Mouse (Mus musculus) limb, embryonic 14.5 days (tissue): ENCODE measurements at regions not wholly inside any gene's neighbourhood (a gene's known extent, or its start where the extent isn't known, plus 50 kb on each side); places are given as distances from the start of the nearest gene placed in this dataset.

Source experiments
- ATAC-seq: fragments of 200-750 bp; cut with Nextera tagmentation; 2 replicates; pipeline ENCODE4 v1.8.0; 2017; ENCODE audit warnings: low read depth, moderate number of reproducible peaks, moderate TSS enrichment; ENCODE audit not compliant: low FRiP score
- DNase-seq: peaks from one replicate; pipeline ENCODE4 v3.0.0-alpha.2; 2015; ENCODE audit warnings: low spot score
- H3K27ac ChIP-seq: fragments of 300-500 bp; sonication (generic); replicated peaks from 2 replicates; pipeline ENCODE4 v1.5.1; 2014; ENCODE audit warnings: low read depth, mild to moderate bottlenecking, low read length, moderate library complexity, mixed read lengths
- H3K27me3 ChIP-seq: fragments of 300-500 bp; sonication (generic); 2 replicates; pipeline ENCODE4 v1.6.1; 2014; ENCODE audit warnings: low read length, mixed read lengths; ENCODE audit not compliant: control insufficient read depth, insufficient read depth
- H3K36me3 ChIP-seq: fragments of 300-500 bp; sonication (generic); 2 replicates; pipeline ENCODE4 v1.6.1; 2014; ENCODE audit warnings: mild to moderate bottlenecking, low read length, moderate library complexity, mixed read lengths; ENCODE audit not compliant: control insufficient read depth, insufficient read depth
- H3K4me1 ChIP-seq: fragments of 300-500 bp; sonication (generic); 2 replicates; pipeline ENCODE4 v1.6.1; 2014; ENCODE audit warnings: antibody characterized with exemption, low read length, mixed read lengths; ENCODE audit not compliant: control insufficient read depth, insufficient read depth
- H3K4me2 ChIP-seq: fragments of 300-500 bp; sonication (generic); replicated peaks from 2 replicates; pipeline ENCODE4 v1.6.1; 2014; ENCODE audit warnings: low read depth, mild to moderate bottlenecking, low read length, moderate library complexity; ENCODE audit not compliant: severe bottlenecking
- H3K4me3 ChIP-seq: fragments of 300-500 bp; sonication (generic); replicated peaks from 2 replicates; pipeline ENCODE4 v1.5.1; 2014; ENCODE audit warnings: low read length
- H3K9ac ChIP-seq: fragments of 300-500 bp; sonication (generic); 2 replicates; pipeline ENCODE4 v1.6.1; 2014; ENCODE audit warnings: mild to moderate bottlenecking, low read depth, low read length, moderate library complexity; ENCODE audit not compliant: severe bottlenecking
- H3K9me3 ChIP-seq: fragments of 300-500 bp; sonication (generic); 2 replicates; pipeline ENCODE4 v1.6.1; 2016; ENCODE audit warnings: low read length; ENCODE audit not compliant: control insufficient read depth
- POLR2A ChIP-seq: fragments of 200-500 bp; IDR thresholded peaks from 2 replicates; pipeline ENCODE4 v1.8.0; 2012; ENCODE audit warnings: inconsistent platforms, mild to moderate bottlenecking, moderate library complexity, borderline replicate concordance; ENCODE audit not compliant: insufficient read depth, insufficient read length; ENCODE audit errors: extremely low read depth
- WGBS: fragments of 180-500 bp; shearing (Covaris S2); extraction: QIAGEN DNeasy Blood & Tissue Kit; methylation state at CpG from one replicate; pipeline ENCODE4 v1.1.7; 2014; 5-methylcytosine and 5-hydroxymethylcytosine counted together

DNA sequence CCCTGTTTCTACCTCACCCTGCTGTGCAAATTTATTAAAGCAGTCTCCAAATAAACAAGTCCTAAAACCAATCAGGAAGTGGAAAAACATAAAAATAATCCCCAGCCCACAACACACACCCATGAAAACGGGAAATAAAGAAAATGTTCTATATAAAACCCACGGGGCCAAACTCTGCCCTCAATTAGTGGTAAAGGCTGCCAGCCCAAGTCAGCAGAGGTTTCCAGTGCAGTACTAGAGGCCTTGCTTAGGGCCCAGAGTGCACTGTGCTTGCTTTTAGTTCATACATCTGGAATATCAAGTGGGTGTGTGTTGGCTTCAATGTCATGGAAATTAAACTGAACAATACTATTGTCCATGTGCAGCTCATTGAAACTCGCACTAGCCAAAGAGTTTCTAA lies 102.5 kb upstream of the Lmo4 start:
- no peak for ATAC-seq
- no peak overlapping the region for H3K27ac ChIP-seq
- TF ChIP-seq POLR2A: no peak

DNA sequence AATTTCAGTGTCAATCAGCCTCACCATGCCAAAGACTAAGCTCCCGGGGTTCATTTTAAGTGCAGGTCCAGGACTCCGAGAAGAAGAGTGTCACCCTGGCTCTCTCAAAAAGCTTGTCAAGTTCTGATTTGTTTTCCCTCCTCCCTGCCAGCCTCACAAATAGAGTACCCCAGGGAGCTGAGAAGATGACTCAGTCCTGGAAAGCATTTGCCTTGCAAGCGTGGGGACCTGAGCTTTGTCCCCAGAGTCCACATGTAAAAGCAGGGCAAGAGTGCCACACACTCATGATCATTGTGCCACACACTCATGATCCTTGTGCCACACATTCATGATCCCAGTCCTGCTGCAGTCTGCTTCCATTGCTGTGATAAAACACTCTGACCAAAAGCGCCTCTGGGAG lies 100.4 kb upstream of the Lmo4 start:
- ATAC-seq (no peak), DNase-seq (no peak)
- 48% methylated on average over 4 of the region's 4 CpGs for WGBS
- no peaks in the 10 kb centered on the region for H3K36me3 ChIP-seq
- no peak overlapping the region for H3K4me2 ChIP-seq
- H3K27me3 ChIP-seq: no peaks in the 10 kb centered on the region
- no peak overlapping the region for H3K4me3 ChIP-seq
- no peak overlapping the region for H3K27ac ChIP-seq
- peaks cover 8% of the 10 kb centered on the region; the same call in 1 of the 2 replicates for H3K4me1 ChIP-seq
- H3K9ac ChIP-seq: no peak overlapping the region
- no peaks in the 10 kb centered on the region for H3K9me3 ChIP-seq
- TF ChIP-seq POLR2A: no peak

More for the DNA sequence above, 102.5 kb upstream of the Lmo4 start:
- H3K9me3 ChIP-seq: no peaks in the 10 kb centered on the region
- DNase-seq: peak; percentile 27
- H3K36me3 ChIP-seq: no peaks in the 10 kb centered on the region
- peaks cover 8% of the 10 kb centered on the region; the same call in 1 of the 2 replicates for H3K4me1 ChIP-seq
- 33% methylated on average over 3 of the region's 3 CpGs for WGBS
- no peak overlapping the region for H3K9ac ChIP-seq
- no peaks in the 10 kb centered on the region for H3K27me3 ChIP-seq
- H3K4me3 ChIP-seq: no peak overlapping the region
- H3K4me2 ChIP-seq: no peak overlapping the region

DNA sequence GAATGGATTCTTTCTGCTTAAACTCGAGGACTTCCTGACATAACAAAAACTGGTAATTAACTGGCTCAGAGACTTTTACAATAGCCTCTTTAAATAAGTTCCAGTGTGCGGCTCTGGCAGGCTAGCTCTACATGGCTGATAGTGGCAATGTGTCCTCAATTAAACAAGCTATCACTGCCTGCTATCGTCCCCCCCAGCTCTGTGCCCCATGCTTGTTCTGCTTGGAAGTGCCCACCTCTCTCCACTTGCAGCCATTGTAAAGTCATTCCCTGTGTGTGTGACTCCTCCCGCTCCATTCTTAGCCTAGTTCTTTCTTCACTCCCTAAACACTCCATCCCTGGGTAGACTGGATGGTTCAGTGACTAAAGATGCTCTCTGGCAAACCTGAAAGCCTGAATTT lies 99.9 kb upstream of the Lmo4 start:
- Histone ChIP-seq H3K4me2 (no peak overlapping the region), H3K36me3 (no peaks in the 10 kb centered on the region), H3K9me3 (no peaks in the 10 kb centered on the region), H3K27me3 (no peaks in the 10 kb centered on the region), H3K4me1 (peaks cover 8% of the 10 kb centered on the region; the same call in 1 of the 2 replicates), H3K27ac (no peak overlapping the region), H3K9ac (no peak overlapping the region), H3K4me3 (no peak overlapping the region)
- ATAC-seq: no peak
- no peak for DNase-seq
- TF ChIP-seq POLR2A: no peak
- 28% methylated on average over 4 of the region's 4 CpGs for WGBS

DNA sequence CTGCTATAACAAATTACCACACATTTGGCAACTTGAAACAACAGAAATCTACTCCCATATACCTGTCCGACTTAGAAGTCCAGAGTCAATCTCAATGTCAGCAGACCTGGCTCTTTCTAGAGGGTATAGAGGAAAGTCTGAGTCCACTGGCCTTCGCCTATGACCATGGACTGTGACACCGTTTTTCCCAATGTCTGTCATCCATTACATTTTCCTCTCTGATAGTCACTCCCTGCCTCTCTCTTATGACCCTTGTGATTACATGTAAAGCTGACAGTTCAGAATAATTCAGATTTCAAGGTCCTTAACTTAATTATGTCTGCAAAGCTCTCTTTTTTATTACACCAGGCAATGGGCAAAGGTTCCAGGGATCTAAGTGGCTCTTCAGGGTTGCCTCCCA lies 97.6 kb upstream of the Lmo4 start:
- H3K4me3 ChIP-seq: no peak overlapping the region
- WGBS: 98% methylated on average over 3 of the region's 3 CpGs
- no peaks in the 10 kb centered on the region for H3K9me3 ChIP-seq
- no peak overlapping the region for H3K4me2 ChIP-seq
- no peaks in the 10 kb centered on the region for H3K27me3 ChIP-seq
- DNase-seq (no peak), ATAC-seq (no peak)
- H3K36me3 ChIP-seq: no peaks in the 10 kb centered on the region
- TF ChIP-seq POLR2A: no peak
- 0 out of 2 replicates have a peak, but pooled peaks cover 4% of the 10 kb centered on the region for H3K4me1 ChIP-seq
- no peak overlapping the region for H3K9ac ChIP-seq
- no peak overlapping the region for H3K27ac ChIP-seq

DNA sequence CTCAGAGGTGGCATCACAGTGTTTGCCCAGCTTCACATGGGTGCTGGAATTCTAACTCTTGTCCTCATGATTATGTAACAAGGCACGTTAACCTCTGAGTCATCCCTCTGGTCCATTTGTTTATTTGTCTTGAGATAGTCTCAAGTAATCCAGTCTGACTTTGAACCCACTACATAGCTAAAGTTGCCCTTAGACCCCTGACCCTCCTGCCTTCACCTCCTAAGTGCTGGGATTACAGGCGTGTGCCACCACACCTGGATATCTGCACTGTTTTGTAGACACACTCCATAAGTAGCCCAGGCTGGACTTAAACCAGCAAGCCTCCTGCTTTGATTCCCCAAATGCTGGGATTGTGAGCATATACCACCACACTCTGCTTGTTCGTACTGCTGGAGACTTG lies 96.0 kb upstream of the Lmo4 start:
- no peak for ATAC-seq
- WGBS: 80% methylated on average over 3 of the region's 3 CpGs
- DNase-seq: no peak

DNA sequence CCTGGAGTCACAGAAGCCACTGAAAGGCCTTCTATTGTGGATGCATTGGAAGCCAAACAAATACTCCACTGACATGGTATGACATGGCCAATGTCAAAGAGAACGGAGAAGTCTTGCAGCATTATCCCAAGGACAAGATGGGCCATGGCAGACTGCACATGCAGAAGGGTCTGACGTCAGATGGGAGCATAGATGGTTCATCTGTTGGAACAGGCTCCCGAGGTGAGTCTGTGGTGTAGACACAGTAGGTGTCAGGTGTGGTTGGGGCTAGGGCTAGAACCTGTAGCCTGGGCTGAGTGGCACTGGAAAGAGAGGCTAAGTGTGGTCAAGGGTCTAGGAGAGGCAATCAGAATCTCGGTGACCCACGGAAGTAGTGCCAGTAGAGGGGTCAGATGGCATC lies 94.2 kb upstream of the Lmo4 start:
- no peak overlapping the region for H3K4me2 ChIP-seq
- H3K9ac ChIP-seq: no peak overlapping the region
- no peaks in the 10 kb centered on the region for H3K4me1 ChIP-seq
- ATAC-seq (no peak), DNase-seq (no peak)
- no peak for TF ChIP-seq POLR2A
- no peaks in the 10 kb centered on the region for H3K9me3 ChIP-seq
- 92% methylated on average over 5 of the region's 5 CpGs for WGBS
- H3K36me3 ChIP-seq: no peaks in the 10 kb centered on the region
- H3K4me3 ChIP-seq: no peak overlapping the region
- H3K27me3 ChIP-seq: no peaks in the 10 kb centered on the region
- no peak overlapping the region for H3K27ac ChIP-seq

More for the DNA sequence above, 96.0 kb upstream of the Lmo4 start:
- no peaks in the 10 kb centered on the region for H3K27me3 ChIP-seq
- no peaks in the 10 kb centered on the region for H3K9me3 ChIP-seq
- H3K9ac ChIP-seq: no peak overlapping the region
- H3K4me3 ChIP-seq: no peak overlapping the region
- no peak overlapping the region for H3K4me2 ChIP-seq
- no peaks in the 10 kb centered on the region for H3K36me3 ChIP-seq
- no peak overlapping the region for H3K27ac ChIP-seq
- no peak for TF ChIP-seq POLR2A
- 0 out of 2 replicates have a peak, but pooled peaks cover 3% of the 10 kb centered on the region for H3K4me1 ChIP-seq
